ENCODE assay signal across 33 mouse cellular contexts in genomic region chr13:113288210-113289197, GRCm38 (mm10). TPM values are rescaled to one million over a fixed set of nuclear protein-coding genes. Genes with fewer than 3 reads are reported as not detected.
DNase-seq lines count a peak whose midpoint lies in the region; ATAC-seq lines count a peak whose summit lies in the region.
"Had no signal": no experiment of that assay in that cellular context is flagged by ENCODE, and none has a peak within 500 bp of the region (broad histone marks: within the 10 kb centered on the region; RNA-seq: fewer than 3 reads in every experiment).

No protein-coding gene starts in this region.

- H3K36me3 ChIP-seq in heart, embryonic 10.5 days, result no peaks in the 10 kb centered on the region
- no peaks in the 10 kb centered on the region for H3K36me3 ChIP-seq in midbrain, embryonic 10.5 days
- no peaks in the 10 kb centered on the region for H3K36me3 ChIP-seq in midbrain, embryonic 16.5 days (ENCODE audit: control insufficient read depth, insufficient read depth, low read length)
- H3K36me3 ChIP-seq: embryonic facial prominence, embryonic 10.5 days; embryonic facial prominence, embryonic 15.5 days; forebrain, embryonic 12.5 days; heart, embryonic 13.5 days; hindbrain, embryonic 15.5 days; limb, embryonic 12.5 days; liver, embryonic 15.5 days; midbrain, embryonic 13.5 days had no signal

- H3K4me1 ChIP-seq in heart, embryonic 10.5 days, result 0 out of 2 replicates have a peak, but pooled peaks cover 8% of the 10 kb centered on the region
- H3K4me1 ChIP-seq in midbrain, embryonic 10.5 days, result peaks cover 9% of the 10 kb centered on the region
- H3K4me1 ChIP-seq in midbrain, embryonic 16.5 days (ENCODE audit: control insufficient read depth, insufficient read depth, low read length), result no peaks in the 10 kb centered on the region; the same call in 1 of the 2 replicates
- H3K4me1 ChIP-seq: heart, embryonic 13.5 days; liver, embryonic 15.5 days; megakaryocyte, embryonic 14.5 days had no signal

- WGBS in heart, embryonic 10.5 days, result 84% methylated on average over 7 of the region's 7 CpGs
- WGBS in midbrain, embryonic 10.5 days, result 85% methylated on average over 7 of the region's 7 CpGs
- WGBS in midbrain, embryonic 16.5 days, result 85% methylated on average over 7 of the region's 7 CpGs

- H3K4me2 ChIP-seq in midbrain, embryonic 16.5 days (ENCODE audit: low read length), result no peak overlapping the region
- H3K4me2 ChIP-seq: embryonic facial prominence, embryonic 15.5 days; forebrain, embryonic 12.5 days; heart, embryonic 13.5 days; hindbrain, embryonic 15.5 days; limb, embryonic 12.5 days; liver, embryonic 15.5 days; lung, embryonic 14.5 days; midbrain, embryonic 13.5 days had no signal

- peaks cover 7% of the 10 kb centered on the region; the same call in 1 of the 2 replicates for H3K27me3 ChIP-seq in heart, embryonic 10.5 days (ENCODE audit: insufficient read depth, poor library complexity, severe bottlenecking)
- H3K27me3 ChIP-seq in midbrain, embryonic 10.5 days (ENCODE audit: low read depth, poor library complexity, severe bottlenecking), result peaks cover 29% of the 10 kb centered on the region
- H3K27me3 ChIP-seq in midbrain, embryonic 16.5 days (ENCODE audit: control insufficient read depth, insufficient read depth, low read depth, low read length), result no peaks in the 10 kb centered on the region
- H3K27me3 ChIP-seq: embryonic facial prominence, embryonic 15.5 days had no signal

- no peaks in the 10 kb centered on the region for H3K9me3 ChIP-seq in heart, embryonic 10.5 days
- H3K9me3 ChIP-seq in midbrain, embryonic 10.5 days (replicated peaks), result no peaks in the 10 kb centered on the region
- H3K9me3 ChIP-seq in midbrain, embryonic 16.5 days (replicated peaks; ENCODE audit: control insufficient read depth, low read length, poor library complexity, severe bottlenecking), result no peaks in the 10 kb centered on the region
- H3K9me3 ChIP-seq: embryonic facial prominence, embryonic 10.5 days; embryonic facial prominence, embryonic 15.5 days; forebrain, embryonic 12.5 days; heart, embryonic 13.5 days; hindbrain, embryonic 15.5 days; limb, embryonic 12.5 days; liver, embryonic 15.5 days; midbrain, embryonic 13.5 days had no signal

- H3K27ac ChIP-seq in heart, embryonic 10.5 days, result no peak overlapping the region
- no peak overlapping the region for H3K27ac ChIP-seq in midbrain, embryonic 10.5 days (replicated peaks)
- H3K27ac ChIP-seq in midbrain, embryonic 16.5 days (ENCODE audit: low read length), result no peak overlapping the region
- H3K27ac ChIP-seq: embryonic facial prominence, embryonic 10.5 days; embryonic facial prominence, embryonic 15.5 days; forebrain, embryonic 12.5 days; heart, embryonic 13.5 days; hindbrain, embryonic 15.5 days; limb, embryonic 12.5 days; liver, embryonic 15.5 days; midbrain, embryonic 13.5 days had no signal

- peak; percentile 58 for DNase-seq in heart, embryonic 10.5 days (ENCODE audit: low spot score)
- DNase-seq in heart, adult 8-10 months (ENCODE audit: low spot score), result no peak
- DNase-seq in midbrain, embryonic 10.5 days (ENCODE audit: low spot score), result peak; percentile 7
- no peak for DNase-seq in urinary bladder, postnatal 4 days (ENCODE audit: low spot score in 2 of 2)
- no peak for DNase-seq in left cerebral cortex, postnatal 4 days
- DNase-seq: adrenal gland, adult 2 months; adrenal gland, postnatal 36 days; cerebellum, adult 18-20 months; cerebellum, postnatal 10 days; forebrain, postnatal 0 days; heart, postnatal 10 days; kidney, adult 9 months; kidney, postnatal 10 days; lung, embryonic 14.5 days; right cerebral cortex, adult 18-20 months; spleen, adult 18-20 months; thymus, postnatal 36 days had no signal

- intact Hi-C loops in left cerebral cortex, postnatal 4 days (cut with DNase I), result no loop called here

- no peak for ATAC-seq in midbrain, embryonic 16.5 days
- peak; percentile 71 for ATAC-seq in granulocyte monocyte progenitor cell, adult 5-6 weeks (replicated peaks; ENCODE audit: poor library complexity, severe bottlenecking)
- ATAC-seq: activated CD4-positive, CD25-positive, alpha-beta regulatory T cell, adult 4 months; forebrain, postnatal 0 days; intestine, postnatal 0 days; midbrain, embryonic 13.5 days had no signal

- H3K9ac ChIP-seq in midbrain, embryonic 16.5 days (ENCODE audit: low read depth, low read length), result no peak overlapping the region
- H3K9ac ChIP-seq: embryonic facial prominence, embryonic 15.5 days; forebrain, embryonic 12.5 days; forebrain, postnatal 0 days; heart, embryonic 13.5 days; hindbrain, embryonic 15.5 days; limb, embryonic 12.5 days; liver, embryonic 15.5 days; lung, embryonic 14.5 days; midbrain, embryonic 13.5 days had no signal

- H3K4me3 ChIP-seq in heart, embryonic 10.5 days, result no peak overlapping the region
- no peak overlapping the region for H3K4me3 ChIP-seq in midbrain, embryonic 10.5 days
- no peak overlapping the region for H3K4me3 ChIP-seq in midbrain, embryonic 16.5 days (ENCODE audit: low read depth, low read length)
- H3K4me3 ChIP-seq: embryonic facial prominence, embryonic 10.5 days; embryonic facial prominence, embryonic 15.5 days; forebrain, embryonic 12.5 days; heart, embryonic 13.5 days; hindbrain, embryonic 15.5 days; limb, embryonic 12.5 days; liver, embryonic 15.5 days; megakaryocyte, embryonic 14.5 days; midbrain, embryonic 13.5 days had no signal

RNA-seq across cellular contexts. Expression of gene BC067074, which starts 4.5 kb away (rescaled TPM):
- 2.8 and 3.4 TPM in 2 replicates for polyA plus RNA-seq in heart, embryonic 10.5 days (2016; fragmentation: Nextera tagmentation; extraction: Ambion mirVana)
- total RNA-seq in heart, adult 8-10 months (2022), result 1 to 10 TPM; 2.8 to 4.1 (median 3.2) TPM
- polyA plus RNA-seq in midbrain, embryonic 10.5 days (2016; fragmentation: Nextera tagmentation; extraction: Ambion mirVana), result 1.3 and 1.5 TPM in 2 replicates
- polyA plus RNA-seq in midbrain, embryonic 16.5 days (2015; fragmentation: Nextera tagmentation; extraction: Ambion mirVana), result 0.80 and 0.83 TPM in 2 replicates
- not detected in 2 replicates for total RNA-seq in granulocyte monocyte progenitor cell, adult 5-6 weeks (2014; fragmentation: Nextera tagmentation)
- not detected in 2 replicates for total RNA-seq in granulocyte monocyte progenitor cell, adult 5-6 weeks (2017)
- 1 to 10 TPM; 1.5 to 1.7 TPM for total RNA-seq in left cerebral cortex, postnatal 4 days (2021)
- total RNA-seq: monocyte, adult 5-6 weeks; neutrophil, adult 5-6 weeks had no signal
- polyA plus RNA-seq: activated CD4-positive, CD25-positive, alpha-beta regulatory T cell, adult 4 months; liver, adult 2 months had no signal

Comparison
In these comparisons a context has a peak if more than half of its experiments do, and no peak if none do; other contexts are left out.
1. DNase-seq: peak in heart, embryonic 10.5 days (single experiment) and midbrain, embryonic 10.5 days (single experiment); none in heart, adult 8-10 months (single experiment), urinary bladder, postnatal 4 days (0 of 2) and left cerebral cortex, postnatal 4 days (single experiment).